Mouse (Mus musculus) CD4-positive, CD25-positive, alpha-beta regulatory T cell, adult 4 months (primary cell): ENCODE measurements around the gene Tox2. TPM values are rescaled to one million over a fixed set of nuclear protein-coding genes. Genes with fewer than 3 reads are reported as not detected.

Experiments
- ATAC-seq: one replicate; pipeline ENCODE4 v1.8.0; 2017
- polyA plus RNA-seq, 2 experiments: library from polyadenylated mRNA; unstranded; fragments of 100-300 nt; shearing (Covaris generic); gene quantifications; one replicate each; pipeline ENCODE4 v1.2.1; 2017

The Tox2 gene
- polyA plus RNA-seq, 2 experiments from 2014 or later, result 6.4 to 6.5 TPM

- ATAC-seq, result no peak
Measured at GRCm38 (mm10) chr2:163372627-163373026, 169.7 kb downstream of the Tox2 start.

Other genes with a start within 250 kb of the Tox2 start
- not detected for gene Sgk2, start 215.8 kb upstream of the Tox2 start, polyA plus RNA-seq
- gene Ift52, start 185.8 kb upstream of the Tox2 start, polyA plus RNA-seq, result 10 to 100 TPM; 63.3 to 68.6 TPM
- 1 to 10 TPM; 3.4 to 4.4 TPM for gene Mybl2, start 148.4 kb upstream of the Tox2 start, polyA plus RNA-seq
- not detected for gene Gtsf1l, start 115.3 kb upstream of the Tox2 start, polyA plus RNA-seq
- not detected for gene Jph2, start 194.9 kb downstream of the Tox2 start, polyA plus RNA-seq
- 100 to 1,000 TPM; 134 to 146 TPM for gene Oser1, start 221.6 kb downstream of the Tox2 start, polyA plus RNA-seq
- not detected for gene Gdap1l1, start 235.4 kb downstream of the Tox2 start, polyA plus RNA-seq